Mouse (Mus musculus) stomach, postnatal 0 days (tissue): ENCODE measurements around the gene Pigf. TPM values are rescaled to one million over a fixed set of nuclear protein-coding genes. Genes with fewer than 3 reads are reported as not detected.

Experiments
- ATAC-seq: fragments of 200-750 bp; cut with Nextera tagmentation; 2 replicates; pipeline ENCODE4 v1.8.0; 2017; ENCODE audit not compliant: low FRiP score, low TSS enrichment
- DNase-seq: peaks from one replicate; pipeline ENCODE4 v3.0.0-alpha.2; 2016; ENCODE audit warnings: low spot score
- H3K27ac ChIP-seq: fragments of 300-500 bp; sonication (generic); replicated peaks from 2 replicates; pipeline ENCODE4 v1.5.1; 2014; ENCODE audit warnings: mild to moderate bottlenecking, control low read depth
- H3K27me3 ChIP-seq: fragments of 300-500 bp; sonication (generic); 2 replicates; pipeline ENCODE4 v1.6.1; 2014; ENCODE audit warnings: low read length; ENCODE audit not compliant: control insufficient read depth, insufficient read depth
- H3K36me3 ChIP-seq: fragments of 300-500 bp; sonication (generic); 2 replicates; pipeline ENCODE4 v1.6.1; 2014; ENCODE audit warnings: low read length, mixed read lengths; ENCODE audit not compliant: control insufficient read depth, insufficient read depth
- H3K4me1 ChIP-seq: fragments of 300-500 bp; sonication (generic); replicated peaks from 2 replicates; pipeline ENCODE4 v1.6.1; 2014; ENCODE audit warnings: antibody characterized with exemption; ENCODE audit not compliant: control insufficient read depth, insufficient read depth
- H3K4me2 ChIP-seq: fragments of 300-500 bp; sonication (generic); replicated peaks from 2 replicates; pipeline ENCODE4 v1.6.1; 2014; ENCODE audit warnings: low read depth, mild to moderate bottlenecking, control low read depth, moderate library complexity
- H3K4me3 ChIP-seq: fragments of 300-500 bp; sonication (generic); 2 replicates; pipeline ENCODE4 v1.5.1; 2014; ENCODE audit warnings: low read depth, low read length, control low read depth
- H3K9ac ChIP-seq: fragments of 300-500 bp; sonication (generic); 2 replicates; pipeline ENCODE4 v1.6.1; 2014; ENCODE audit warnings: mild to moderate bottlenecking, low read length, control low read depth, mixed read lengths
- H3K9me3 ChIP-seq: fragments of 300-500 bp; sonication (generic); 2 replicates; pipeline ENCODE4 v1.6.1; 2016; ENCODE audit warnings: low read length; ENCODE audit not compliant: control insufficient read depth
- CTCF ChIP-seq: IDR thresholded peaks from 2 replicates; pipeline ENCODE4 v1.5.1; 2016; ENCODE audit warnings: antibody characterized with exemption, low read depth, mild to moderate bottlenecking, moderate library complexity
- EP300 ChIP-seq: optimal IDR thresholded peaks from 2 replicates; pipeline ENCODE3; 2016; ENCODE audit warnings: antibody characterized with exemption
- WGBS: fragments of 180-500 bp; shearing (Covaris S2); extraction: QIAGEN DNeasy Blood & Tissue Kit; methylation state at CpG from one replicate; pipeline ENCODE4 v1.1.7; 2014; 5-methylcytosine and 5-hydroxymethylcytosine counted together
- polyA plus RNA-seq: library from polyadenylated mRNA; unstranded; fragments of >200 nt; fragmentation: Nextera tagmentation; extraction: Ambion mirVana; gene quantifications from 2 replicates; pipeline ENCODE4 v1.2.1, GENCODE M21; 2015

Gene Pigf
- polyA plus RNA-seq, 1 experiment from 2014 or later: 50.2 TPM

GRCm38 (mm10) chr17:87063461-87063860 is 38.3 kb upstream of the Pigf start:
- Histone ChIP-seq H3K4me1 (no peaks in the 10 kb centered on the region), H3K4me2 (no peak overlapping the region), H3K36me3 (no peaks in the 10 kb centered on the region), H3K27me3 (no peaks in the 10 kb centered on the region), H3K9ac (no peak overlapping the region), H3K9me3 (no peaks in the 10 kb centered on the region), H3K27ac (no peak overlapping the region), H3K4me3 (no peak overlapping the region)
- no peak for TF ChIP-seq EP300
- no peak for TF ChIP-seq CTCF
- no peak for ATAC-seq
- 37% methylated on average over 7 of the region's 7 CpGs for WGBS
- no peak for DNase-seq

DNA sequence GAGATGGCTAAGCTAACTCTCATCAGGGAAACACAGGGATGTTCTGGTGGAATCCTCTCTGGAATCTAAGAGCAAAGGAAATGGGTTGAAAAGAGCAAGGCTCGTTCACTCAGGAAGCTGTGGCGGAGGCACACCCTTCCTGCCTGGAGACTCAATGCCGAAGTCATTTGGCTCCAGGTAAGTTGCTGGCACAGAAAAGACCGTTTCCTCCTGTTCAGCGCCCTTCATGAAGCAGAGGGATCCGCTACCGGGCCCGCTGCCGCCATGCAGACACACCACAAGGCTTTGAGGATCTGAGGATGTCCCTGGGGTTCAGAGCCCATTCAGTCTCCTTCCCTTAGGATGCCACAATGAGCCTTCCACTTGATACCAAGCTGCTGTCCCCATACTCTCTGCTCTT is 37.4 kb upstream of the Pigf start:
- H3K27me3 ChIP-seq: no peaks in the 10 kb centered on the region
- 72% methylated on average over 9 of the region's 9 CpGs for WGBS
- H3K4me1 ChIP-seq: no peaks in the 10 kb centered on the region
- H3K9ac ChIP-seq: no peak overlapping the region
- DNase-seq (no peak), ATAC-seq (no peak)
- H3K4me2 ChIP-seq: no peak overlapping the region
- no peaks in the 10 kb centered on the region for H3K36me3 ChIP-seq
- no peak overlapping the region for H3K4me3 ChIP-seq
- TF ChIP-seq CTCF: no peak
- no peak for TF ChIP-seq EP300
- H3K9me3 ChIP-seq: no peaks in the 10 kb centered on the region
- H3K27ac ChIP-seq: 0 out of 2 replicates have a peak overlapping the region, but pooled peaks have one; percentile 8

DNA sequence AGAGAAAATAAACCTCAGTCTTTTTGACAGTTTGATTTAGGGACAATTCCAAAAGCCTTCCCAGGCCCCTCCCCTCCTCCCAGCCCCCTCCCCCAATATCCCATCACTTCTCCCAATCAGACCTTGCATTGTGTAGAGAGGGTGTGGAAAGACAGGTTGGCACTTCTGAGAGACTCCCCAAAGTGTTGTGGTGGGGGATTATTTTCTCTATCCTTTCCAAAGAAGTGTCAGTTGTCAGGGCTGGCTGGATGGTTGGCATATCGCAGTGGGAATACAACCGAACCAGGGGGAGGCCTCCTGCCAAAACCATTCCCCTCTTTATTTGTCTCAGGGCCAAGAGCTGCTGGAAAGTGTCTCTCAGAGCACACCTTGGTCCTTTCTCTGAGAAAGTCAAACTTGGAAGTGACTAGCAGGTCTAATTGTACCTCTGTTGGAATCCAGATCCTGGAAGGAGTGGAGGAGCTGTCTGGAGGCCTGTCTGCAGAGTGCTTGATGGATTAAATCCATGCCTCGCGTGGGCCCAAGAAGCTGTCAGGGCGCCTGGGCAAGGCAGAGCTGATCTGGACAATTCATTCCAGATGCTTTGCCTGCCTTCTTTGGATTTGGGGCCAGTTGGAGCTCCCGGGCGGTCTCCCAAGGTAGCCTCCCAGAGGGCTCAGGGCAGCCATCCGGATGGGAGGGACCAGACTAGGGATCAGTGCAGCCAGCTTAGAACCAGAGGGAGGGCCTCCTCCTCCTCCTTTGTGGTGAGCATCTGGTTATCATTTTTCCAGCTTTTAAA is 32.5 kb upstream of the Pigf start:
- H3K4me1 ChIP-seq: no peaks in the 10 kb centered on the region
- no peak for ATAC-seq
- no peaks in the 10 kb centered on the region for H3K9me3 ChIP-seq
- no peak overlapping the region for H3K9ac ChIP-seq
- no peak overlapping the region for H3K27ac ChIP-seq
- no peak for DNase-seq
- no peak for TF ChIP-seq EP300
- no peak for TF ChIP-seq CTCF
- H3K4me3 ChIP-seq: no peak overlapping the region
- 47% methylated on average over 8 of the region's 8 CpGs for WGBS
- no peaks in the 10 kb centered on the region for H3K27me3 ChIP-seq
- no peak overlapping the region for H3K4me2 ChIP-seq
- no peaks in the 10 kb centered on the region for H3K36me3 ChIP-seq

DNA sequence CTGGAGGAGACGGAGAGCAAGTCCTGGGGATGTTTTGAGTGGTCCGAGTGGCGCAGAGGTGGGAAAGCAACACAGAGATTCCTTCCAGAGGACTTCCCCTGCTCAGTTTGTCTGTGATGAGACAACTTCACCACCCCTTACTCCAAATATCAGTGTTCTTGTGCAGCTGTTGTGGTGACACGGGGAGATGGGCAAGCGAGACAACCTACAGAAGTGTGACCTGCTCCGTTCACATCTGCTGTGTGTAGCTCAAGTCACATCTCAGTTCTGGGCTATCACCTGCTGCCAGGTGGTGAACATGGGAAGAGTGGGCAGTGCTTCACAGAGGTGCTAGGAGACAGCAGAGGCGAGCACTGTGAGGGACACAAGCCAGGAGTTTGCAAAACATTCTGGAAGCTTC is 31.6 kb upstream of the Pigf start:
- Histone ChIP-seq H3K4me2 (no peak overlapping the region), H3K27me3 (no peaks in the 10 kb centered on the region), H3K9ac (no peak overlapping the region), H3K9me3 (no peaks in the 10 kb centered on the region), H3K27ac (no peak overlapping the region), H3K4me1 (no peaks in the 10 kb centered on the region), H3K4me3 (no peak overlapping the region), H3K36me3 (no peaks in the 10 kb centered on the region)
- TF ChIP-seq EP300 (no peak), CTCF (no peak)
- no peak for ATAC-seq
- 92% methylated on average over 7 of the region's 7 CpGs for WGBS
- no peak for DNase-seq

DNA sequence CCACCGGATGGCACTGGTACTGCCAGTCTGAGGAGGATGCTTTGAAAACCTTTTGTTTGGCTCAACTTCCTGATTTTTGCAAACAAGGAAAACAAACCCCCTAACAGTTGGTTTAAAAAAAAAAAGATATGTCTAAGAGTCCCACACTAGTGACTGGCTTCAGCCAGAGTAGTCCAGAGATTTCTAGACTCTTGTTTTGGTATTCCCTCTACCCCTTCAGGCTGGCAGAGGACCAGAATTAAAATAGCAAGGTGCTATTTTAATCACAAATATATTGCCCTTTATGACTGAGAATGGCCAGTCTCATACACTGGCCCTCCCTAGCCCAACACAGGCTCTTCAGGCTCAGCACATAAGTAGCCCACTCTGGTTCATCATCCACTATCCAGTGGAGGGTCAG is 30.5 kb upstream of the Pigf start:
- TF ChIP-seq CTCF: no peak
- TF ChIP-seq EP300: no peak
- Histone ChIP-seq H3K4me2 (no peak overlapping the region), H3K9ac (no peak overlapping the region), H3K4me1 (no peaks in the 10 kb centered on the region), H3K27me3 (no peaks in the 10 kb centered on the region), H3K27ac (no peak overlapping the region), H3K9me3 (no peaks in the 10 kb centered on the region), H3K36me3 (no peaks in the 10 kb centered on the region), H3K4me3 (no peak overlapping the region)
- DNase-seq (no peak), ATAC-seq (no peak)
- 48% methylated on average over 1 of the region's 1 CpGs for WGBS

- peak overlapping the region; percentile 50; the same call in 1 of the 2 replicates for H3K27ac ChIP-seq
- DNase-seq (peak; percentile 23), ATAC-seq (no peak)
- H3K4me2 ChIP-seq: no peak overlapping the region
- TF ChIP-seq EP300: no peak
- TF ChIP-seq CTCF: no peak
- no peaks in the 10 kb centered on the region for H3K4me1 ChIP-seq
- 24% methylated on average over 5 of the region's 5 CpGs for WGBS
- no peak overlapping the region; the same call in 1 of the 2 replicates for H3K9ac ChIP-seq
- H3K27me3 ChIP-seq: no peaks in the 10 kb centered on the region
- H3K9me3 ChIP-seq: no peaks in the 10 kb centered on the region
- H3K36me3 ChIP-seq: no peaks in the 10 kb centered on the region
- no peak overlapping the region for H3K4me3 ChIP-seq
These were observed 29.8 kb upstream of the Pigf start for GRCm38 (mm10) chr17:87055051-87055459.
